Mouse (Mus musculus): ENCODE measurements around the gene Elovl7. TPM values are rescaled to one million over a fixed set of nuclear protein-coding genes. Genes with fewer than 3 reads are reported as not detected.

The Elovl7 gene
- polyA plus RNA-seq, 1 experiment from 2014 or later = 1.8 TPM

DNA sequence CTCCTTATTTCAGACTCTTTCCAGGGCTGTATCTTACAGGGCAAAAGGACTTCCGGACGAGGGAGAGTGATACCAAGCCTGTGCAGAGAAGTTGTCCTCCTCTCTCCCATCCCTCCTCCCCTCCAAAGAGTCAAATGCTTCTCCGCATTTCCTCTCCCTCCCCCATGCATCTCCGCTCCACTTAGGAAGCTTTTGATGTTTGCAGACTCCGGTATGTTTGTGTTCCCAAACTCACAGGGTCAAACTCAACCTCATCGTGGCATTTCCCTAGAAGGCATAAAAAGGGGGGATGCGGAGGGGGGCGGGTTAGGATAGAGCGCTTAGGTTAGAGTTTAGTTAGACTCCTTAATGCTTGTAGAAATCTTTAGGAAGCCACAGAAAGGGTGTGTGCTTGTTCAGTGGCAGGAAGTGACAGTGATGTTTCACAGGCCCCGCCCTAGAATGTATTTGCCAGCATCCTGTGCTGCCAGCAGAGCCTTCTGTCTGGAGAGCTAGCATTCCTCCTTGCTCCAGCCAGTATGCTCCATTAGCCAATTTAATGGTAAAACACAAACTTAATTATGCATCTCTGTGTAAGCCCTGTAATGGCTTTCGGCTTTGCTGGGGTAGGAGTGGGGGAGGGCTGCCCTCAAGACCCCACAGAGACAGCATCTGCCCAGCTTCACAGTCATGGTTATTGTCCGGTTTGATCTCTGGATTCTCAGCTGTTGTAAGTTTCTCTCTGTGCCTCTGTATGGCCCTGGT lies 83.3 kb downstream of the Elovl7 start:
- peak overlapping the region; percentile 42 for H3K4me2 ChIP-seq (ENCODE audit: low read depth, low read length)
- no peaks in the 10 kb centered on the region; the same call in 1 of the 2 replicates for H3K4me1 ChIP-seq (ENCODE audit: control insufficient read depth, insufficient read depth, low read length)
- ATAC-seq (replicated peaks; ENCODE audit: insufficient number of reproducible peaks, low FRiP score, low TSS enrichment, low read depth) (peak; percentile 66), DNase-seq (ENCODE audit: low spot score) (peak; percentile 69)
- H3K4me3 ChIP-seq (ENCODE audit: low read depth, low read length) = peak overlapping the region; percentile 13
- peak overlapping the region; percentile 43 for H3K9ac ChIP-seq (replicated peaks; ENCODE audit: low read length)
- H3K9me3 ChIP-seq (replicated peaks; ENCODE audit: control insufficient read depth, low read length) = no peaks in the 10 kb centered on the region
- H3K36me3 ChIP-seq (replicated peaks; ENCODE audit: control insufficient read depth, insufficient read depth, low read depth, low read length) = no peaks in the 10 kb centered on the region
- no peak overlapping the region; the same call in 1 of the 2 replicates for H3K27ac ChIP-seq (replicated peaks; ENCODE audit: low read depth, low read length)
- no peaks in the 10 kb centered on the region for H3K27me3 ChIP-seq (ENCODE audit: control insufficient read depth, insufficient read depth, low read length)
- WGBS = 10% methylated on average over 12 of the region's 12 CpGs

DNA sequence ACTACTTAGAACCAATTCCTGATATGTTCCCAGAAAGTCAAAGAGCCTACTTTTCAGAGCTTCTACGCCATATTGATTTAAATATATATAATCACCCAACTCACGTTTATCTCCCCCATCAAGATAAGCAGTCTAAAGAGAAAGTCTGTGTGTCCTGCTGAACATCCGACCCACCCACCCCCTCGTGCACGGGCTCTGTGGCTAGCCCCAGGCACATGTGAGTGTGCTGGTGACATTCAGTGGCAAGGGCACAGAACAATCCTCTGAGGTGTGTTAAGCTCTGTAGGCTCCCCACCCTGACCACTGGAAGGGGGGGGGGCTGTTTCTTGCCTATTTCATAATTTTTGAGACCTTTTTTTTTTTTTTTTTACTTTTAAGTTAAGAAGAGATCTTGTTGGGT lies 84.0 kb downstream of the Elovl7 start:
- no peak for DNase-seq (ENCODE audit: low spot score)
- Histone ChIP-seq H3K27me3 (ENCODE audit: control insufficient read depth, insufficient read depth, low read length) (no peaks in the 10 kb centered on the region), H3K9me3 (replicated peaks; ENCODE audit: control insufficient read depth, low read length) (no peaks in the 10 kb centered on the region), H3K36me3 (replicated peaks; ENCODE audit: control insufficient read depth, insufficient read depth, low read depth, low read length) (no peaks in the 10 kb centered on the region), H3K4me3 (ENCODE audit: low read depth, low read length) (no peak overlapping the region), H3K27ac (replicated peaks; ENCODE audit: low read depth, low read length) (no peak overlapping the region), H3K9ac (replicated peaks; ENCODE audit: low read length) (no peak overlapping the region), H3K4me1 (ENCODE audit: control insufficient read depth, insufficient read depth, low read length) (no peaks in the 10 kb centered on the region; the same call in 1 of the 2 replicates), H3K4me2 (ENCODE audit: low read depth, low read length) (no peak overlapping the region)
- 50% methylated on average over 5 of the region's 5 CpGs for WGBS
- no peak for ATAC-seq (replicated peaks; ENCODE audit: insufficient number of reproducible peaks, low FRiP score, low TSS enrichment, low read depth)

GRCm38 (mm10) chr13:108300346-108300950 lies 86.2 kb downstream of the Elovl7 start:
- no peak overlapping the region for H3K9ac ChIP-seq (replicated peaks; ENCODE audit: low read length)
- no peak for ATAC-seq (replicated peaks; ENCODE audit: insufficient number of reproducible peaks, low FRiP score, low TSS enrichment, low read depth)
- WGBS = 14% methylated on average over 5 of the region's 5 CpGs

GRCm38 (mm10) chr13:108301411-108301810 lies 87.2 kb downstream of the Elovl7 start:
- WGBS = 26% methylated on average over 7 of the region's 7 CpGs
- no peaks in the 10 kb centered on the region; the same call in 1 of the 2 replicates for H3K4me1 ChIP-seq (ENCODE audit: control insufficient read depth, insufficient read depth, low read length)
- ATAC-seq (replicated peaks; ENCODE audit: insufficient number of reproducible peaks, low FRiP score, low TSS enrichment, low read depth) (peak; percentile 50; the same call in 1 of the 2 replicates), DNase-seq (ENCODE audit: low spot score) (peak; percentile 60)
- H3K4me2 ChIP-seq (ENCODE audit: low read depth, low read length) = no peak overlapping the region
- H3K9ac ChIP-seq (replicated peaks; ENCODE audit: low read length) = peak overlapping the region; percentile 23
- no peaks in the 10 kb centered on the region for H3K36me3 ChIP-seq (replicated peaks; ENCODE audit: control insufficient read depth, insufficient read depth, low read depth, low read length)
- H3K27ac ChIP-seq (replicated peaks; ENCODE audit: low read depth, low read length) = peak overlapping the region; percentile 22; the same call in 1 of the 2 replicates
- H3K9me3 ChIP-seq (replicated peaks; ENCODE audit: control insufficient read depth, low read length) = no peaks in the 10 kb centered on the region
- H3K4me3 ChIP-seq (ENCODE audit: low read depth, low read length) = no peak overlapping the region
- H3K27me3 ChIP-seq (ENCODE audit: control insufficient read depth, insufficient read depth, low read length) = no peaks in the 10 kb centered on the region

More at GRCm38 (mm10) chr13:108300346-108300950, 86.2 kb downstream of the Elovl7 start:
- Histone ChIP-seq H3K4me2 (ENCODE audit: low read depth, low read length) (no peak overlapping the region), H3K9me3 (replicated peaks; ENCODE audit: control insufficient read depth, low read length) (no peaks in the 10 kb centered on the region), H3K36me3 (replicated peaks; ENCODE audit: control insufficient read depth, insufficient read depth, low read depth, low read length) (no peaks in the 10 kb centered on the region), H3K4me3 (ENCODE audit: low read depth, low read length) (no peak overlapping the region), H3K4me1 (ENCODE audit: control insufficient read depth, insufficient read depth, low read length) (no peaks in the 10 kb centered on the region; the same call in 1 of the 2 replicates), H3K27me3 (ENCODE audit: control insufficient read depth, insufficient read depth, low read length) (no peaks in the 10 kb centered on the region), H3K27ac (replicated peaks; ENCODE audit: low read depth, low read length) (no peak overlapping the region; the same call in 1 of the 2 replicates)
- DNase-seq (ENCODE audit: low spot score) = peak; percentile 60

GRCm38 (mm10) chr13:108302957-108303675 lies 88.9 kb downstream of the Elovl7 start:
- DNase-seq (ENCODE audit: low spot score) (peak; percentile 6), ATAC-seq (replicated peaks; ENCODE audit: insufficient number of reproducible peaks, low FRiP score, low TSS enrichment, low read depth) (no peak)
- H3K4me2 ChIP-seq (ENCODE audit: low read depth, low read length) = no peak overlapping the region
- H3K27me3 ChIP-seq (ENCODE audit: control insufficient read depth, insufficient read depth, low read length) = no peaks in the 10 kb centered on the region
- no peaks in the 10 kb centered on the region; the same call in 1 of the 2 replicates for H3K4me1 ChIP-seq (ENCODE audit: control insufficient read depth, insufficient read depth, low read length)
- WGBS = 79% methylated on average over 7 of the region's 7 CpGs
- no peaks in the 10 kb centered on the region for H3K36me3 ChIP-seq (replicated peaks; ENCODE audit: control insufficient read depth, insufficient read depth, low read depth, low read length)
- no peak overlapping the region for H3K9ac ChIP-seq (replicated peaks; ENCODE audit: low read length)
- H3K9me3 ChIP-seq (replicated peaks; ENCODE audit: control insufficient read depth, low read length) = no peaks in the 10 kb centered on the region
- H3K4me3 ChIP-seq (ENCODE audit: low read depth, low read length) = no peak overlapping the region
- H3K27ac ChIP-seq (replicated peaks; ENCODE audit: low read depth, low read length) = no peak overlapping the region

GRCm38 (mm10) chr13:108303841-108304240 lies 89.6 kb downstream of the Elovl7 start:
- H3K9me3 ChIP-seq (replicated peaks; ENCODE audit: control insufficient read depth, low read length) = no peaks in the 10 kb centered on the region
- H3K27ac ChIP-seq (replicated peaks; ENCODE audit: low read depth, low read length) = no peak overlapping the region
- no peaks in the 10 kb centered on the region for H3K36me3 ChIP-seq (replicated peaks; ENCODE audit: control insufficient read depth, insufficient read depth, low read depth, low read length)
- no peaks in the 10 kb centered on the region for H3K27me3 ChIP-seq (ENCODE audit: control insufficient read depth, insufficient read depth, low read length)
- 74% methylated on average over 1 of the region's 1 CpGs for WGBS
- H3K4me3 ChIP-seq (ENCODE audit: low read depth, low read length) = no peak overlapping the region
- ATAC-seq (replicated peaks; ENCODE audit: insufficient number of reproducible peaks, low FRiP score, low TSS enrichment, low read depth) (no peak), DNase-seq (ENCODE audit: low spot score) (no peak)
- no peaks in the 10 kb centered on the region; the same call in 1 of the 2 replicates for H3K4me1 ChIP-seq (ENCODE audit: control insufficient read depth, insufficient read depth, low read length)
- no peak overlapping the region for H3K4me2 ChIP-seq (ENCODE audit: low read depth, low read length)
- no peak overlapping the region for H3K9ac ChIP-seq (replicated peaks; ENCODE audit: low read length)

GRCm38 (mm10) chr13:108304680-108305079 lies 90.5 kb downstream of the Elovl7 start:
- Histone ChIP-seq H3K27me3 (ENCODE audit: control insufficient read depth, insufficient read depth, low read length) (no peaks in the 10 kb centered on the region), H3K9me3 (replicated peaks; ENCODE audit: control insufficient read depth, low read length) (no peaks in the 10 kb centered on the region), H3K4me2 (ENCODE audit: low read depth, low read length) (no peak overlapping the region), H3K4me1 (ENCODE audit: control insufficient read depth, insufficient read depth, low read length) (no peaks in the 10 kb centered on the region; the same call in 1 of the 2 replicates), H3K4me3 (ENCODE audit: low read depth, low read length) (no peak overlapping the region), H3K36me3 (replicated peaks; ENCODE audit: control insufficient read depth, insufficient read depth, low read depth, low read length) (no peaks in the 10 kb centered on the region), H3K9ac (replicated peaks; ENCODE audit: low read length) (no peak overlapping the region), H3K27ac (replicated peaks; ENCODE audit: low read depth, low read length) (no peak overlapping the region)
- 54% methylated on average over 2 of the region's 2 CpGs for WGBS
- ATAC-seq (replicated peaks; ENCODE audit: insufficient number of reproducible peaks, low FRiP score, low TSS enrichment, low read depth) (no peak), DNase-seq (ENCODE audit: low spot score) (no peak)
